Mouse (Mus musculus) midbrain, embryonic 16.5 days (tissue): ENCODE data around the gene Olfr798. TPM values are rescaled to one million over a fixed set of nuclear protein-coding genes. Genes with fewer than 3 reads are reported as not detected.

ENCODE experiments used
- microRNA-seq: library from miRNA; unstranded; fragments of <30 nt; microRNA quantifications from one replicate; pipeline ENCODE4, GENCODE M21; 2017
- polyA plus RNA-seq: library from polyadenylated mRNA; unstranded; fragments of >200 nt; fragmentation: Nextera tagmentation; extraction: Ambion mirVana; gene quantifications from 2 replicates; pipeline ENCODE4 v1.2.1, GENCODE M21; 2015

Gene Olfr798
- polyA plus RNA-seq, 1 experiment from 2014 or later = not detected

Small RNAs within 50 kb of the gene (microRNA-seq; reads per million reads assigned to microRNA genes)
- gene Gm23252 = not detected

Other genes with a start within 250 kb of the Olfr798 start
- gene Olfr784, start 243.9 kb downstream of the Olfr798 start, polyA plus RNA-seq = 0.16 TPM in 1 of 2 replicates, not detected in the other
- gene Olfr785, start 222.5 kb downstream of the Olfr798 start, polyA plus RNA-seq = not detected in 2 replicates
- not detected in 2 replicates for gene Olfr786, start 200.6 kb downstream of the Olfr798 start, polyA plus RNA-seq
- not detected in 2 replicates for gene Olfr787, start 166.1 kb downstream of the Olfr798 start, polyA plus RNA-seq
- gene Olfr788, start 156.9 kb downstream of the Olfr798 start, polyA plus RNA-seq = not detected in 2 replicates
- gene Olfr789, start 143.2 kb downstream of the Olfr798 start, polyA plus RNA-seq = not detected in 2 replicates
- not detected in 2 replicates for gene Olfr790, start 129.4 kb downstream of the Olfr798 start, polyA plus RNA-seq
- gene Olfr791, start 106.1 kb downstream of the Olfr798 start, polyA plus RNA-seq = not detected in 2 replicates
- not detected in 2 replicates for gene Olfr792, start 88.8 kb downstream of the Olfr798 start, polyA plus RNA-seq
- gene Olfr794, start 60.3 kb downstream of the Olfr798 start, polyA plus RNA-seq = not detected in 2 replicates
- gene Olfr796, start 15.4 kb downstream of the Olfr798 start, polyA plus RNA-seq = not detected in 2 replicates
- gene Olfr799, start 9.6 kb upstream of the Olfr798 start, polyA plus RNA-seq = not detected in 2 replicates
- gene Olfr800, start 29.8 kb upstream of the Olfr798 start, polyA plus RNA-seq = not detected in 2 replicates
- gene Olfr801, start 45.9 kb upstream of the Olfr798 start, polyA plus RNA-seq = not detected in 2 replicates
- gene Olfr802, start 60.2 kb upstream of the Olfr798 start, polyA plus RNA-seq = 0.05 TPM in 1 of 2 replicates, not detected in the other
- gene Olfr803, start 66.4 kb upstream of the Olfr798 start, polyA plus RNA-seq = not detected in 2 replicates
- gene Olfr804, start 75.3 kb upstream of the Olfr798 start, polyA plus RNA-seq = not detected in 2 replicates
- gene Olfr805, start 101.4 kb upstream of the Olfr798 start, polyA plus RNA-seq = not detected in 2 replicates
- gene Olfr806, start 114.0 kb upstream of the Olfr798 start, polyA plus RNA-seq = not detected in 2 replicates
- not detected in 2 replicates for gene Olfr807, start 129.9 kb upstream of the Olfr798 start, polyA plus RNA-seq
- gene Olfr808, start 137.5 kb upstream of the Olfr798 start, polyA plus RNA-seq = not detected in 2 replicates
- not detected in 2 replicates for gene Olfr809, start 146.7 kb upstream of the Olfr798 start, polyA plus RNA-seq
- not detected in 2 replicates for gene Olfr810, start 167.0 kb upstream of the Olfr798 start, polyA plus RNA-seq
- gene Olfr811, start 176.5 kb upstream of the Olfr798 start, polyA plus RNA-seq = not detected in 2 replicates
- not detected in 2 replicates for gene Olfr812, start 218.2 kb upstream of the Olfr798 start, polyA plus RNA-seq
- gene Olfr813, start 227.4 kb upstream of the Olfr798 start, polyA plus RNA-seq = not detected in 2 replicates